Mouse (Mus musculus) neural tube, embryonic 12.5 days (tissue): ENCODE measurements at regions not wholly inside any gene's neighbourhood (a gene's known extent, or its start where the extent isn't known, plus 50 kb on each side); places are given as distances from the start of the nearest gene placed in this dataset.

Experiments
- ATAC-seq: fragments of 200-750 bp; cut with Nextera tagmentation; 2 replicates; pipeline ENCODE4 v1.8.0; 2017; ENCODE audit warnings: low read depth, mild to moderate bottlenecking, moderate TSS enrichment, moderate library complexity; ENCODE audit not compliant: low FRiP score
- H3K27ac ChIP-seq: fragments of 300-500 bp; sonication (generic); 2 replicates; pipeline ENCODE4 v1.5.1; 2016
- H3K27me3 ChIP-seq: fragments of 300-500 bp; sonication (generic); replicated peaks from 2 replicates; pipeline ENCODE4 v1.6.1; 2016; ENCODE audit warnings: mild to moderate bottlenecking
- H3K36me3 ChIP-seq: fragments of 300-500 bp; sonication (generic); 2 replicates; pipeline ENCODE4 v1.6.1; 2016; ENCODE audit warnings: mild to moderate bottlenecking
- H3K4me1 ChIP-seq: fragments of 300-500 bp; sonication (generic); 2 replicates; pipeline ENCODE4 v1.6.1; 2016
- H3K4me2 ChIP-seq: fragments of 300-500 bp; sonication (generic); replicated peaks from 2 replicates; pipeline ENCODE4 v1.6.1; 2016; ENCODE audit warnings: mild to moderate bottlenecking
- H3K4me3 ChIP-seq: fragments of 300-500 bp; sonication (generic); 2 replicates; pipeline ENCODE4 v1.5.1; 2016
- H3K9ac ChIP-seq: fragments of 300-500 bp; sonication (generic); 2 replicates; pipeline ENCODE4 v1.6.1; 2016; ENCODE audit warnings: mild to moderate bottlenecking
- H3K9me3 ChIP-seq: fragments of 300-500 bp; sonication (generic); 2 replicates; pipeline ENCODE4 v1.6.1; 2016; ENCODE audit warnings: mild to moderate bottlenecking
- WGBS: fragments of 180-500 bp; shearing (Covaris S2); methylation state at CpG from one replicate; pipeline ENCODE4 v1.1.7; 2016; 5-methylcytosine and 5-hydroxymethylcytosine counted together

- no peak overlapping the region for H3K9ac ChIP-seq
- 68% methylated on average over 11 of the region's 11 CpGs for WGBS
These were observed 108.0 kb upstream of the Zbtb40 start for GRCm38 (mm10) chr4:137156441-137157105.

DNA sequence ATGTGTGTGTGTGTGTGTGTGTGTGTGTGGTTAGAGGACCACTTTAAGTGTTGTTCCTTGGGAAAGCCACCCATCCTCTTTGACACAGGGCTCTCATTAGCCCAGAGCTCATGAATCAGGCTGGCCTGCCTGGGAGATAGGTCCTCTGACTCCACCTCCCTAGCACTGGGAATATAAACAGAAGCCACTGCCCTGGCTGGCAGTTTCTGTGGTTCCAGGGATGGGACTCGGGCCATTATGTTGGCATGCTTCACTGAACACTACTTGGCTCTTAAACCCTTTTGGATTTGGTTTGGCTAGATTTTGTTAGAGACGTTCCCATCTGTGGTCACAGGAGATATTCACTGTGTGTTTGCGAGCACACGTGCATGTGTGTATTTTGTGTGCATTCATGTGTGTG, 100.2 kb upstream of the Zbtb40 start:
- WGBS: 77% methylated on average over 4 of the region's 4 CpGs

More at GRCm38 (mm10) chr4:137156441-137157105, 108.0 kb upstream of the Zbtb40 start:
- Histone ChIP-seq H3K9me3 (no peaks in the 10 kb centered on the region), H3K27me3 (no peaks in the 10 kb centered on the region), H3K4me2 (no peak overlapping the region), H3K27ac (no peak overlapping the region), H3K36me3 (no peaks in the 10 kb centered on the region), H3K4me1 (peaks cover 16% of the 10 kb centered on the region), H3K4me3 (no peak overlapping the region)
- ATAC-seq: no peak

DNA sequence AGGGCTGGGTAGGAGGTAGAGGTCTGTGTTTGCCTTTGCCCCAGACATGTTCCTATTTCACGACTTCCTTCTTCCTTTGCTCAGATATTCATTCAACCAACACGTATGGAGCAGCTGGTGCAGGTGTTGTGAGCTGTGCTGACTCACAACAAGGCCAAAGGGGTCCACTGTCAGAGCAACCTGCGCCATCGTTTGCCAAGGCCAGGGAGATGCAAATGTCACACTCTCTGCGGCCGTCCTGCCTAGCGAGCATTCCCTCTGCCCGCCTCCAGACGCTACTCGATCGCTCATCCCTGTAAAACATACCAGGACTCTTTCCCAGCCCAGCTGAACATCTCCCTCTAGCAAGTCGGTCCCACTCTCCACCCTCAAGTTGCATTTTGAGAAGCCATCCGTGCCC, 99.2 kb upstream of the Zbtb40 start:
- no peak for ATAC-seq
- WGBS: 79% methylated on average over 13 of the region's 13 CpGs

More for the DNA sequence above, 100.2 kb upstream of the Zbtb40 start:
- Histone ChIP-seq H3K4me1 (peaks cover under 1% of the 10 kb centered on the region; the same call in 1 of the 2 replicates), H3K36me3 (no peaks in the 10 kb centered on the region), H3K4me3 (no peak overlapping the region), H3K9me3 (no peaks in the 10 kb centered on the region), H3K27me3 (no peaks in the 10 kb centered on the region; the same call in 1 of the 2 replicates), H3K4me2 (no peak overlapping the region), H3K9ac (no peak overlapping the region), H3K27ac (no peak overlapping the region)
- no peak for ATAC-seq

DNA sequence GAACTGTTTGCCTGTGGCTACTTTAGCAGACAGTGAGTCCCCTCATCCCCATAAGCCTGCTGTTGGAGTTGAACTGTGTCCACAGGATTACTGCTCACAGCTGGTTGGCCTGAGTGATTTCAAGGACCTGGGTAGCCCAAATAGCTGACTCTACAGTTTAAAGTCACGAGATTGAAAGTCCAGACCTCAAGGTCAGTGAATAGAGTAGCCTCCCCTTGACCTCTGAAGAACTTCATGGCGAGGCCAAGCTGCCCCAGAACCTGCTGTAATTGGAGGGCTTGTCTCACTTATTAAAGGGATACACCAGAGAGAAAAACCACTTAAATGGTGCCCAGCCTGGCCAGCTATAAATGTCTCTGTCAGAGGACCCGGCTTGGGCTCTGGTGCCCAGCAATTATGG, 97.7 kb upstream of the Zbtb40 start:
- ATAC-seq: no peak
- 75% methylated on average over 3 of the region's 3 CpGs for WGBS
- H3K4me3 ChIP-seq: no peak overlapping the region
- H3K4me2 ChIP-seq: no peak overlapping the region
- H3K27me3 ChIP-seq: no peaks in the 10 kb centered on the region; the same call in 1 of the 2 replicates
- H3K9me3 ChIP-seq: no peaks in the 10 kb centered on the region
- H3K27ac ChIP-seq: no peak overlapping the region
- H3K36me3 ChIP-seq: no peaks in the 10 kb centered on the region
- H3K4me1 ChIP-seq: peaks cover 21% of the 10 kb centered on the region
- H3K9ac ChIP-seq: no peak overlapping the region

More for the DNA sequence above, 99.2 kb upstream of the Zbtb40 start:
- no peak overlapping the region for H3K9ac ChIP-seq
- H3K36me3 ChIP-seq: no peaks in the 10 kb centered on the region
- no peak overlapping the region for H3K4me2 ChIP-seq
- no peak overlapping the region for H3K4me3 ChIP-seq
- peaks cover 10% of the 10 kb centered on the region for H3K4me1 ChIP-seq
- no peaks in the 10 kb centered on the region for H3K9me3 ChIP-seq
- H3K27ac ChIP-seq: no peak overlapping the region
- no peaks in the 10 kb centered on the region; the same call in 1 of the 2 replicates for H3K27me3 ChIP-seq

GRCm38 (mm10) chr4:137142316-137142715, 93.7 kb upstream of the Zbtb40 start:
- 0 out of 2 replicates have a peak, but pooled peaks cover 4% of the 10 kb centered on the region for H3K27me3 ChIP-seq
- ATAC-seq: peak; percentile 95
- no peak overlapping the region for H3K4me3 ChIP-seq
- WGBS: 7% methylated on average over 9 of the region's 9 CpGs
- no peak overlapping the region for H3K9ac ChIP-seq
- H3K9me3 ChIP-seq: no peaks in the 10 kb centered on the region
- no peaks in the 10 kb centered on the region for H3K36me3 ChIP-seq
- peaks cover 21% of the 10 kb centered on the region for H3K4me1 ChIP-seq
- H3K4me2 ChIP-seq: peak overlapping the region; percentile 38; the same call in 1 of the 2 replicates
- H3K27ac ChIP-seq: peak overlapping the region; percentile 59

DNA sequence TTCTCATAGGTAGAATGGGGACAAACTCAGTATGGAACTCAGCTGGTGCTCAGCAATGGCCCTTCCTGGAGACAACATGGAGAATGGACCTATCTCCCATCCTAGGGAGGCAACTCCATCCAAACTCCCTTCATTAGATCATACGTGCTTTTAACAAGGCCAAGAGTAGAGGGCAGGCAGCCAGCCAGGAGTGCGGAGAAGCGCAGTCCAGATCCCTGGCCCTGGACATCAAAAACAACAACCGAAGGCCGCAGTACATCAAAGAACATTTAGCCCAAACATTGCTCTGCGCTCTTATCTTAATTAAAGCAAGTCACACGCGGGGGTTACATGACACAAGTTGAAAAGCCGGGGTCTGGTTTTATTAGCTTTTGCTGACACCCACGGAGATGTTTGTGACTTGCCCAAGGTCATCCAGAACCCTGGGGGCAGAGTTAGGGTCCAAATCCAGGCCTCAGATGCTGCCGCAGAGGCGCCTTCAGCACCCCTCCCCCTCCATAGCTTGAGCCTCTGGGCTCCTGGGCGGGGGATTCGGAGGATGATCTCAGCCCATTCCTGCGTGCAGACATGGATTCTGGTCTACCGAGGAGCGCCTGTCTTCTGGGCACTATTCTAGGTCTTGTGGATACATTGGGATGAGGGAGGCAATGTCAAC, 90.6 kb upstream of the Zbtb40 start:
- Histone ChIP-seq H3K9me3 (no peaks in the 10 kb centered on the region), H3K27me3 (0 out of 2 replicates have a peak, but pooled peaks cover 4% of the 10 kb centered on the region), H3K4me1 (peaks cover 38% of the 10 kb centered on the region), H3K4me3 (no peak overlapping the region), H3K9ac (no peak overlapping the region), H3K27ac (no peak overlapping the region), H3K4me2 (no peak overlapping the region), H3K36me3 (no peaks in the 10 kb centered on the region)
- WGBS: 85% methylated on average over 17 of the region's 17 CpGs
- ATAC-seq: no peak

GRCm38 (mm10) chr4:137138127-137138526, 89.5 kb upstream of the Zbtb40 start:
- ATAC-seq: no peak
- no peaks in the 10 kb centered on the region for H3K36me3 ChIP-seq
- WGBS: 85% methylated on average over 6 of the region's 6 CpGs

GRCm38 (mm10) chr4:137136313-137136712, 87.7 kb upstream of the Zbtb40 start:
- peaks cover 32% of the 10 kb centered on the region for H3K4me1 ChIP-seq
- no peak overlapping the region for H3K4me3 ChIP-seq
- no peak overlapping the region for H3K9ac ChIP-seq
- H3K36me3 ChIP-seq: no peaks in the 10 kb centered on the region
- H3K27ac ChIP-seq: no peak overlapping the region
- 86% methylated on average over 4 of the region's 4 CpGs for WGBS
- no peak for ATAC-seq
- no peaks in the 10 kb centered on the region for H3K9me3 ChIP-seq
- no peak overlapping the region for H3K4me2 ChIP-seq
- 0 out of 2 replicates have a peak, but pooled peaks cover 4% of the 10 kb centered on the region for H3K27me3 ChIP-seq

More at GRCm38 (mm10) chr4:137138127-137138526, 89.5 kb upstream of the Zbtb40 start:
- no peak overlapping the region for H3K4me3 ChIP-seq
- 0 out of 2 replicates have a peak, but pooled peaks cover 4% of the 10 kb centered on the region for H3K27me3 ChIP-seq
- H3K4me1 ChIP-seq: peaks cover 41% of the 10 kb centered on the region
- no peak overlapping the region for H3K27ac ChIP-seq
- H3K9ac ChIP-seq: no peak overlapping the region
- H3K4me2 ChIP-seq: no peak overlapping the region
- no peaks in the 10 kb centered on the region for H3K9me3 ChIP-seq

DNA sequence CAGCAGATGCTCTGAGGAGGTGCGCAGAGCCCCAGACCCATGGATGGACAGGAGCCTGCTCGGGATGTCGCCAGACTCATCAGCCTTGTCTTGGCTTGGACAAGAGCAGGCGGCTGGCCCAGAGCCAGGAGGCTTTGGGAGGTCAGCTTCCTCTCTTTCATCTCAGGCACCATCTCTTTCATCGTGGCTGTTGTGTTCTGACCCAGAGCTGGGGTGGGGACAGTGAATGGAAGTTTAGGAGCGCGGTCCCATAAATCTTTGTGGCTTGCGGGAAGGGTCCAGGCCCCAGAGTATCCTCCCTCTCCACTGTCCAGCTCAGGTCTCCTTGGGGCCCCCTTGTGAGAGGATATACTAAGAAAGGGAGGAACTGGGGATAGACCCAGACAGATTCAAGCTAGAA, 87.2 kb upstream of the Zbtb40 start:
- ATAC-seq: no peak
- H3K4me3 ChIP-seq: no peak overlapping the region
- H3K27me3 ChIP-seq: 0 out of 2 replicates have a peak, but pooled peaks cover 4% of the 10 kb centered on the region
- WGBS: 28% methylated on average over 8 of the region's 8 CpGs
- H3K4me2 ChIP-seq: no peak overlapping the region
- H3K36me3 ChIP-seq: no peaks in the 10 kb centered on the region
- no peak overlapping the region for H3K9ac ChIP-seq
- no peak overlapping the region for H3K27ac ChIP-seq
- no peaks in the 10 kb centered on the region for H3K9me3 ChIP-seq
- H3K4me1 ChIP-seq: peaks cover 33% of the 10 kb centered on the region

GRCm38 (mm10) chr4:137134553-137134952, 86.0 kb upstream of the Zbtb40 start:
- no peak overlapping the region for H3K4me3 ChIP-seq
- no peaks in the 10 kb centered on the region for H3K36me3 ChIP-seq
- WGBS: 51% methylated on average over 5 of the region's 5 CpGs
- no peak overlapping the region for H3K27ac ChIP-seq
- H3K4me2 ChIP-seq: no peak overlapping the region
- no peak overlapping the region for H3K9ac ChIP-seq
- 0 out of 2 replicates have a peak, but pooled peaks cover 8% of the 10 kb centered on the region for H3K27me3 ChIP-seq
- peaks cover 39% of the 10 kb centered on the region for H3K4me1 ChIP-seq
- ATAC-seq: no peak
- H3K9me3 ChIP-seq: no peaks in the 10 kb centered on the region

DNA sequence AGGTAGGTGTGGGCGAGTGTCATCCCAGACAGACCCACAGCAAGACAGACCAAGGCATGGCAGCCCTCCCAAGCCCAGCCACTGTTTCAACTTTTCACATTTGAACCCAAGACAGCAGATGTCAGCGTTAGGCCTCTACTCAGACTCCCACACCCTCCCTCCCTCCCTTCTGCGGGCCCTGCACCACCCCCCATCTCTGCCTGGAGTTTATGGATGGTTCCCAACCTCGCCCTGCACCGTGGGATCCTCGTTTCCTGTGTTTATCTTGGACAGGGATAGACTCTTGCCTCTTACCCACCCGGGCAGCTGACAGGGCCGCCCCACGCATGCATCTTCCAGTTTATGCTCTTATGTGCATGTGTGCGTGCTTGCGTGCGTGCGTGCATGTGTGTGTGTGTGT, 85.2 kb upstream of the Zbtb40 start:
- no peaks in the 10 kb centered on the region for H3K9me3 ChIP-seq
- no peak for ATAC-seq
- 47% methylated on average over 13 of the region's 13 CpGs for WGBS
- 0 out of 2 replicates have a peak, but pooled peaks cover 8% of the 10 kb centered on the region for H3K27me3 ChIP-seq
- no peak overlapping the region for H3K27ac ChIP-seq
- peaks cover 39% of the 10 kb centered on the region for H3K4me1 ChIP-seq
- no peak overlapping the region for H3K4me2 ChIP-seq
- H3K9ac ChIP-seq: no peak overlapping the region
- no peak overlapping the region for H3K4me3 ChIP-seq
- H3K36me3 ChIP-seq: no peaks in the 10 kb centered on the region

- no peak overlapping the region for H3K9ac ChIP-seq
- no peak overlapping the region for H3K27ac ChIP-seq
- H3K9me3 ChIP-seq: no peaks in the 10 kb centered on the region
- no peak for ATAC-seq
- H3K4me2 ChIP-seq: no peak overlapping the region
- H3K4me1 ChIP-seq: peaks cover 64% of the 10 kb centered on the region
- H3K36me3 ChIP-seq: no peaks in the 10 kb centered on the region
- H3K27me3 ChIP-seq: 0 out of 2 replicates have a peak, but pooled peaks cover 4% of the 10 kb centered on the region
- H3K4me3 ChIP-seq: no peak overlapping the region
- WGBS: 50% methylated on average over 6 of the region's 7 CpGs
These were observed 82.1 kb upstream of the Zbtb40 start for GRCm38 (mm10) chr4:137130619-137131212.
